In genomic region chr8:105152623-105153398, GRCm38 (mm10) we compare ENCODE assay signal across 8 mouse cellular contexts. TPM values are rescaled to one million over a fixed set of nuclear protein-coding genes. Genes with fewer than 3 reads are reported as not detected.
A peak's percentile ranks its signal among the peaks of the same experiment; 100 is the strongest.
DNase-seq lines count a peak whose midpoint lies in the region; ATAC-seq and TF ChIP-seq lines count a peak whose summit lies in the region.

No protein-coding gene starts in this region.

- H3K9ac ChIP-seq in hindbrain, postnatal 0 days (replicated peaks; ENCODE audit: low read length) = peak overlapping the region; percentile 35; the same call in 1 of the 2 replicates

- peak; percentile 95 for ATAC-seq in hindbrain, postnatal 0 days

- H3K4me3 ChIP-seq in hindbrain, postnatal 0 days (ENCODE audit: low read length) = peak overlapping the region; percentile 31

- 4% methylated on average over 27 of the region's 27 CpGs for WGBS in hindbrain, postnatal 0 days

- H3K36me3 ChIP-seq in hindbrain, postnatal 0 days (ENCODE audit: insufficient read depth, low read length) = no peaks in the 10 kb centered on the region

- peak overlapping the region; percentile 75 for H3K27ac ChIP-seq in hindbrain, postnatal 0 days

- H3K4me1 ChIP-seq in hindbrain, postnatal 0 days (ENCODE audit: insufficient read depth, low read length) = peaks cover 4% of the 10 kb centered on the region; the same call in 1 of the 2 replicates

- no peaks in the 10 kb centered on the region for H3K9me3 ChIP-seq in hindbrain, postnatal 0 days (ENCODE audit: low read length)

- H3K4me2 ChIP-seq in hindbrain, postnatal 0 days (ENCODE audit: low read depth, low read length) = peak overlapping the region; percentile 59

- peaks cover 4% of the 10 kb centered on the region; the same call in 1 of the 2 replicates for H3K27me3 ChIP-seq in hindbrain, postnatal 0 days (ENCODE audit: insufficient read depth, low read length)

- peak; percentile 27; the same call in 1 of the 2 replicates for TF ChIP-seq CTCF in hindbrain, postnatal 0 days (IDR thresholded peaks at IDR 0.05; ENCODE audit: low read depth)

- DNase-seq in adrenal gland, postnatal 10 days = peak; percentile 98
- peak; percentile 44 for DNase-seq in embryo, embryonic 11.5 days (ENCODE audit: low read depth, low spot score)
- peak; percentile 83 for DNase-seq in gastrocnemius, postnatal 25 days
- peak; percentile 95 for DNase-seq in hindbrain, postnatal 0 days (ENCODE audit: low spot score)
- DNase-seq in left cerebral cortex, adult 8-10 months (ENCODE audit: low spot score in 2 of 2) = peak; percentile 22 to 64
- DNase-seq in lung, postnatal 25 days (ENCODE audit: low spot score) = peak; percentile 60
- peak; percentile 62 to 70 for DNase-seq in right cerebral cortex, adult 2 months (ENCODE audit: low spot score in 2 of 2)
- DNase-seq in thymus, postnatal 10 days (ENCODE audit: low spot score in 2 of 2) = no peak

RNA-seq across cellular contexts. Expression of gene Cbfb, which starts 17.7 kb away (rescaled TPM):
- 10 to 100 TPM; 47.2 to 50.2 TPM for total RNA-seq in adrenal gland, postnatal 10 days (2021)
- 10 to 100 TPM; 42.1 to 42.2 TPM for total RNA-seq in gastrocnemius, postnatal 25 days (2021)
- 45.1 and 54.3 TPM in 2 replicates for total RNA-seq in hindbrain, postnatal 0 days (2014; rRNA removed)
- polyA plus RNA-seq in hindbrain, postnatal 0 days (2015; fragmentation: Nextera tagmentation; extraction: Ambion mirVana) = 27.8 and 30.5 TPM in 2 replicates
- total RNA-seq in left cerebral cortex, adult 8-10 months (2022) = 10 to 100 TPM; 17.4 to 21.8 (median 18.4) TPM

RNA-seq across cellular contexts. Expression of gene Ces4a, which starts 21.2 kb away (rescaled TPM):
- total RNA-seq in adrenal gland, postnatal 10 days (2021) = not detected
- total RNA-seq in gastrocnemius, postnatal 25 days (2021) = not detected
- 0.10 TPM in 1 of 2 replicates, not detected in the other for total RNA-seq in hindbrain, postnatal 0 days (2014; rRNA removed)
- 0.16 TPM in 1 of 2 replicates, not detected in the other for polyA plus RNA-seq in hindbrain, postnatal 0 days (2015; fragmentation: Nextera tagmentation; extraction: Ambion mirVana)
- total RNA-seq in left cerebral cortex, adult 8-10 months (2022) = not detected

Comparison
In these comparisons a context has a peak if more than half of its experiments do, and no peak if none do; other contexts are left out.
1. DNase-seq: peak in adrenal gland, postnatal 10 days (single experiment), embryo, embryonic 11.5 days (single experiment), gastrocnemius, postnatal 25 days (single experiment), hindbrain, postnatal 0 days (single experiment), left cerebral cortex, adult 8-10 months (2 of 2), lung, postnatal 25 days (single experiment) and right cerebral cortex, adult 2 months (2 of 2); none in thymus, postnatal 10 days (0 of 2).